Comparison of ENCODE assay signal across 15 mouse cellular contexts in genomic region chr17:24728184-24728583, GRCm38 (mm10). TPM values are rescaled to one million over a fixed set of nuclear protein-coding genes. Genes with fewer than 3 reads are reported as not detected.
"Had no signal": no experiment of that assay in that cellular context is flagged by ENCODE, and none has a peak within 500 bp of the region (broad histone marks: within the 10 kb centered on the region; RNA-seq: fewer than 3 reads in every experiment).

No protein-coding gene starts in this region.

- DNase-seq: kidney, adult 18-20 months; kidney, postnatal 4 days; liver, embryonic 13.5 days; liver, postnatal 0 days; right cerebral cortex, postnatal 14 days; thymus, postnatal 4 days had no signal

- H3K27me3 ChIP-seq: kidney, embryonic 15.5 days; limb, embryonic 15.5 days; stomach, embryonic 15.5 days had no signal

- H3K27ac ChIP-seq: kidney, embryonic 15.5 days; layer of hippocampus, adult 2 months; limb, embryonic 15.5 days; liver, embryonic 13.5 days; lung, embryonic 15.5 days; midbrain, embryonic 13.5 days; stomach, embryonic 15.5 days had no signal

- H3K4me3 ChIP-seq: kidney, embryonic 15.5 days; layer of hippocampus, adult 2 months; limb, embryonic 15.5 days; liver, embryonic 13.5 days; lung, embryonic 15.5 days; midbrain, embryonic 13.5 days; stomach, embryonic 15.5 days had no signal

- H3K9ac ChIP-seq: kidney, embryonic 15.5 days; limb, embryonic 15.5 days; liver, embryonic 13.5 days; liver, postnatal 0 days; lung, embryonic 15.5 days; midbrain, embryonic 13.5 days; stomach, embryonic 15.5 days had no signal

- H3K9me3 ChIP-seq: kidney, embryonic 15.5 days; limb, embryonic 15.5 days; liver, embryonic 13.5 days; lung, embryonic 15.5 days; midbrain, embryonic 13.5 days; stomach, embryonic 15.5 days had no signal

- H3K4me2 ChIP-seq: kidney, embryonic 15.5 days; limb, embryonic 15.5 days; liver, embryonic 13.5 days; lung, embryonic 15.5 days; midbrain, embryonic 13.5 days; stomach, embryonic 15.5 days had no signal

- H3K36me3 ChIP-seq: kidney, embryonic 15.5 days; limb, embryonic 15.5 days; liver, embryonic 13.5 days; lung, embryonic 15.5 days; midbrain, embryonic 13.5 days; stomach, embryonic 15.5 days had no signal

- ATAC-seq: liver, postnatal 0 days; midbrain, embryonic 13.5 days had no signal

RNA-seq across cellular contexts. Expression of gene Rpl3l, which starts 0.6 kb away (rescaled TPM):
- polyA plus RNA-seq: kidney, embryonic 15.5 days; limb, embryonic 15.5 days; liver, embryonic 13.5 days; lung, embryonic 15.5 days; midbrain, embryonic 13.5 days; spleen, adult 2 months; stomach, embryonic 15.5 days had no signal

RNA-seq across cellular contexts. Expression of gene Rnf151, which starts 10.3 kb away (rescaled TPM):
- polyA plus RNA-seq: kidney, embryonic 15.5 days; liver, postnatal 0 days; midbrain, embryonic 13.5 days; midbrain, postnatal 0 days; neural tube, embryonic 14.5 days; stomach, embryonic 15.5 days had no signal
